Mouse (Mus musculus): ENCODE measurements around the gene Nceh1. TPM values are rescaled to one million over a fixed set of nuclear protein-coding genes. Genes with fewer than 3 reads are reported as not detected.

Nceh1 gene
- polyA plus RNA-seq, 1 experiment, result 137 TPM

GRCm38 (mm10) chr3:27218604-27219003, 35.8 kb downstream of the Nceh1 start:
- Histone ChIP-seq H3K4me1 (ENCODE audit: control insufficient read depth, insufficient read depth, low read length) (peaks cover 47% of the 10 kb centered on the region), H3K27ac (ENCODE audit: insufficient read depth, low read depth, low read length) (peak overlapping the region; percentile 81), H3K4me3 (ENCODE audit: insufficient read depth, low read length) (no peak overlapping the region)
- TF ChIP-seq POLR2A (IDR thresholded peaks at IDR 0.05; ENCODE audit: borderline replicate concordance, low read depth, low read length) (no peak), CTCF (IDR thresholded peaks at IDR 0.05; ENCODE audit: low read depth, low read length) (no peak)

- H3K27ac ChIP-seq (ENCODE audit: insufficient read depth, low read depth, low read length), result no peak overlapping the region
- H3K4me3 ChIP-seq (ENCODE audit: insufficient read depth, low read length), result no peak overlapping the region
- TF ChIP-seq CTCF (IDR thresholded peaks at IDR 0.05; ENCODE audit: low read depth, low read length) (no peak), POLR2A (IDR thresholded peaks at IDR 0.05; ENCODE audit: borderline replicate concordance, low read depth, low read length) (no peak)
- H3K4me1 ChIP-seq (ENCODE audit: control insufficient read depth, insufficient read depth, low read length), result peaks cover 30% of the 10 kb centered on the region
Observed at GRCm38 (mm10) chr3:27222052-27222451, 39.3 kb downstream of the Nceh1 start.

- TF ChIP-seq CTCF (IDR thresholded peaks at IDR 0.05; ENCODE audit: low read depth, low read length) (no peak), POLR2A (IDR thresholded peaks at IDR 0.05; ENCODE audit: borderline replicate concordance, low read depth, low read length) (no peak)
- Histone ChIP-seq H3K4me3 (ENCODE audit: insufficient read depth, low read length) (no peak overlapping the region), H3K27ac (ENCODE audit: insufficient read depth, low read depth, low read length) (no peak overlapping the region), H3K4me1 (ENCODE audit: control insufficient read depth, insufficient read depth, low read length) (peaks cover 29% of the 10 kb centered on the region)
Observed at GRCm38 (mm10) chr3:27222488-27222887, 39.7 kb downstream of the Nceh1 start.

GRCm38 (mm10) chr3:27227629-27228453, 45.1 kb downstream of the Nceh1 start:
- peaks cover 9% of the 10 kb centered on the region for H3K4me1 ChIP-seq (ENCODE audit: control insufficient read depth, insufficient read depth, low read length)
- H3K4me3 ChIP-seq (ENCODE audit: insufficient read depth, low read length), result no peak overlapping the region
- no peak overlapping the region for H3K27ac ChIP-seq (ENCODE audit: insufficient read depth, low read depth, low read length)
- TF ChIP-seq POLR2A (IDR thresholded peaks at IDR 0.05; ENCODE audit: borderline replicate concordance, low read depth, low read length), result no peak
- no peak for TF ChIP-seq CTCF (IDR thresholded peaks at IDR 0.05; ENCODE audit: low read depth, low read length)

GRCm38 (mm10) chr3:27228530-27229309, 46.0 kb downstream of the Nceh1 start:
- H3K4me3 ChIP-seq (ENCODE audit: insufficient read depth, low read length), result no peak overlapping the region
- no peak for TF ChIP-seq CTCF (IDR thresholded peaks at IDR 0.05; ENCODE audit: low read depth, low read length)
- TF ChIP-seq POLR2A (IDR thresholded peaks at IDR 0.05; ENCODE audit: borderline replicate concordance, low read depth, low read length), result no peak
- H3K4me1 ChIP-seq (ENCODE audit: control insufficient read depth, insufficient read depth, low read length), result peaks cover 15% of the 10 kb centered on the region
- no peak overlapping the region for H3K27ac ChIP-seq (ENCODE audit: insufficient read depth, low read depth, low read length)

GRCm38 (mm10) chr3:27233361-27233760, 50.6 kb downstream of the Nceh1 start:
- TF ChIP-seq POLR2A (IDR thresholded peaks at IDR 0.05; ENCODE audit: borderline replicate concordance, low read depth, low read length) (no peak), CTCF (IDR thresholded peaks at IDR 0.05; ENCODE audit: low read depth, low read length) (no peak)
- no peak overlapping the region for H3K4me3 ChIP-seq (ENCODE audit: insufficient read depth, low read length)
- peaks cover 33% of the 10 kb centered on the region for H3K4me1 ChIP-seq (ENCODE audit: control insufficient read depth, insufficient read depth, low read length)
- H3K27ac ChIP-seq (ENCODE audit: insufficient read depth, low read depth, low read length), result no peak overlapping the region

- peaks cover 33% of the 10 kb centered on the region for H3K4me1 ChIP-seq (ENCODE audit: control insufficient read depth, insufficient read depth, low read length)
- TF ChIP-seq CTCF (IDR thresholded peaks at IDR 0.05; ENCODE audit: low read depth, low read length) (no peak), POLR2A (IDR thresholded peaks at IDR 0.05; ENCODE audit: borderline replicate concordance, low read depth, low read length) (no peak)
- no peak overlapping the region for H3K27ac ChIP-seq (ENCODE audit: insufficient read depth, low read depth, low read length)
- H3K4me3 ChIP-seq (ENCODE audit: insufficient read depth, low read length), result no peak overlapping the region
Observed at GRCm38 (mm10) chr3:27233841-27234240, 51.1 kb downstream of the Nceh1 start.

GRCm38 (mm10) chr3:27234976-27235375, 52.2 kb downstream of the Nceh1 start:
- Histone ChIP-seq H3K4me3 (ENCODE audit: insufficient read depth, low read length) (no peak overlapping the region), H3K4me1 (ENCODE audit: control insufficient read depth, insufficient read depth, low read length) (peaks cover 33% of the 10 kb centered on the region), H3K27ac (ENCODE audit: insufficient read depth, low read depth, low read length) (no peak overlapping the region)
- TF ChIP-seq POLR2A (IDR thresholded peaks at IDR 0.05; ENCODE audit: borderline replicate concordance, low read depth, low read length) (no peak), CTCF (IDR thresholded peaks at IDR 0.05; ENCODE audit: low read depth, low read length) (no peak)

GRCm38 (mm10) chr3:27237226-27237625, 54.5 kb downstream of the Nceh1 start:
- H3K4me1 ChIP-seq (ENCODE audit: control insufficient read depth, insufficient read depth, low read length), result peaks cover 33% of the 10 kb centered on the region
- TF ChIP-seq POLR2A (IDR thresholded peaks at IDR 0.05; ENCODE audit: borderline replicate concordance, low read depth, low read length), result no peak
- TF ChIP-seq CTCF (IDR thresholded peaks at IDR 0.05; ENCODE audit: low read depth, low read length), result no peak
- H3K4me3 ChIP-seq (ENCODE audit: insufficient read depth, low read length), result no peak overlapping the region
- H3K27ac ChIP-seq (ENCODE audit: insufficient read depth, low read depth, low read length), result peak overlapping the region; percentile 58

- TF ChIP-seq POLR2A (IDR thresholded peaks at IDR 0.05; ENCODE audit: borderline replicate concordance, low read depth, low read length) (no peak), CTCF (IDR thresholded peaks at IDR 0.05; ENCODE audit: low read depth, low read length) (no peak)
- no peak overlapping the region for H3K27ac ChIP-seq (ENCODE audit: insufficient read depth, low read depth, low read length)
- no peak overlapping the region for H3K4me3 ChIP-seq (ENCODE audit: insufficient read depth, low read length)
- H3K4me1 ChIP-seq (ENCODE audit: control insufficient read depth, insufficient read depth, low read length), result peaks cover 27% of the 10 kb centered on the region
Observed at GRCm38 (mm10) chr3:27238563-27238962, 55.8 kb downstream of the Nceh1 start.

Data from bone marrow macrophage, adult 2 months (primary cell).